Mouse (Mus musculus) stomach, postnatal 0 days (tissue): ENCODE results near the gene Acot2. TPM values are rescaled to one million over a fixed set of nuclear protein-coding genes. Genes with fewer than 3 reads are reported as not detected.
"Not testable (repeated sequence)": the region's sequence is repeated elsewhere in the genome, so short reads cannot be mapped to it uniquely, and the experiment has no call there.

Experiments used
- ATAC-seq: fragments of 200-750 bp; cut with Nextera tagmentation; 2 replicates; pipeline ENCODE4 v1.8.0; 2017; ENCODE audit not compliant: low FRiP score, low TSS enrichment
- DNase-seq: peaks from one replicate; pipeline ENCODE4 v3.0.0-alpha.2; 2016; ENCODE audit warnings: low spot score
- H3K27ac ChIP-seq: fragments of 300-500 bp; sonication (generic); replicated peaks from 2 replicates; pipeline ENCODE4 v1.5.1; 2014; ENCODE audit warnings: mild to moderate bottlenecking, control low read depth
- H3K27me3 ChIP-seq: fragments of 300-500 bp; sonication (generic); 2 replicates; pipeline ENCODE4 v1.6.1; 2014; ENCODE audit warnings: low read length; ENCODE audit not compliant: control insufficient read depth, insufficient read depth
- H3K36me3 ChIP-seq: fragments of 300-500 bp; sonication (generic); 2 replicates; pipeline ENCODE4 v1.6.1; 2014; ENCODE audit warnings: low read length, mixed read lengths; ENCODE audit not compliant: control insufficient read depth, insufficient read depth
- H3K4me1 ChIP-seq: fragments of 300-500 bp; sonication (generic); replicated peaks from 2 replicates; pipeline ENCODE4 v1.6.1; 2014; ENCODE audit warnings: antibody characterized with exemption; ENCODE audit not compliant: control insufficient read depth, insufficient read depth
- H3K4me2 ChIP-seq: fragments of 300-500 bp; sonication (generic); replicated peaks from 2 replicates; pipeline ENCODE4 v1.6.1; 2014; ENCODE audit warnings: low read depth, mild to moderate bottlenecking, control low read depth, moderate library complexity
- H3K4me3 ChIP-seq: fragments of 300-500 bp; sonication (generic); 2 replicates; pipeline ENCODE4 v1.5.1; 2014; ENCODE audit warnings: low read depth, low read length, control low read depth
- H3K9ac ChIP-seq: fragments of 300-500 bp; sonication (generic); 2 replicates; pipeline ENCODE4 v1.6.1; 2014; ENCODE audit warnings: mild to moderate bottlenecking, low read length, control low read depth, mixed read lengths
- H3K9me3 ChIP-seq: fragments of 300-500 bp; sonication (generic); 2 replicates; pipeline ENCODE4 v1.6.1; 2016; ENCODE audit warnings: low read length; ENCODE audit not compliant: control insufficient read depth
- CTCF ChIP-seq: IDR thresholded peaks from 2 replicates; pipeline ENCODE4 v1.5.1; 2016; ENCODE audit warnings: antibody characterized with exemption, low read depth, mild to moderate bottlenecking, moderate library complexity
- EP300 ChIP-seq: optimal IDR thresholded peaks from 2 replicates; pipeline ENCODE3; 2016; ENCODE audit warnings: antibody characterized with exemption
- WGBS: fragments of 180-500 bp; shearing (Covaris S2); extraction: QIAGEN DNeasy Blood & Tissue Kit; methylation state at CpG from one replicate; pipeline ENCODE4 v1.1.7; 2014; 5-methylcytosine and 5-hydroxymethylcytosine counted together
- polyA plus RNA-seq: library from polyadenylated mRNA; unstranded; fragments of >200 nt; fragmentation: Nextera tagmentation; extraction: Ambion mirVana; gene quantifications from 2 replicates; pipeline ENCODE4 v1.2.1, GENCODE M21; 2015

Gene Acot2
- polyA plus RNA-seq, 1 experiment from 2014 or later = 45.6 TPM

DNA sequence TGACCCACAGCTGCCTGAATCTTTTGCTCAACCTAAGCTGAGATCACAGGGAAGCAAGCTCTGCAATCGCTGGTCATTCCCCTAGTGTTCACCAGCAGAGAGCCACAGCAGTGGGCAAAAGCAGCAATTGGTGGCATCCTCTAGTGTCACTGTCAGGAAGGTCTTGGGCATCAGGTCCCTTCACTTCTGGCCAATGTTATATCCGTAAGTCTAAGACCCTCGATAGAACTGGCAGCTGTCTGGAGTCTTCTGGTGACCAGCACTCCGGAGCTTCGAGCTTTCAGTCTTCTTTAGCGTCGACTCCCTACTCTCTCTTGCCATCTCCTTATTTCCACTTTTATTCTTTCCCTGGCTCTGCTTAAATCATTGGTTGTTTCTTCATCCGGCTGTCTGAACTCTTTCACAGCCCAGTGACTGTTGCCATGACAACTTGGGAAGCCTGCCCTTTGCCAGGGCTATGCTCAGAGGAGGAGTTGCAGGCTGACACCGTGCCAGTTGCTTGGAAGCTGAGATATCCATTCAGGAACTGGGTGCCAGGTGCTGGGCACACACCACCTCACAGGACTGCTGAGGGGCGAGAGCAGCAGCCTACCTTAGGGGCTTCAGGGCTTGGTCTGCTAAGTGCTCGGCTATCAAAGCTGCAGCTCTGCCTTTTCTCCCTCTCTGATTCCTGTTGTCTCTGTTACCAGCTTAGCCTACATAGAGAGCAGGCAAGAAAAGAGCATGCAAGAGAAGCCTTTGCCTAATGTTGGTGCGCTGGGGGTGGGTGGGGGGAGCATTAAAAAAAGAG, 23.8 kb downstream of the Acot2 start:
- no peak overlapping the region for H3K9ac ChIP-seq
- WGBS = 51% methylated on average over 12 of the region's 12 CpGs
- no peaks in the 10 kb centered on the region for H3K36me3 ChIP-seq
- H3K4me1 ChIP-seq = no peaks in the 10 kb centered on the region; the same call in 1 of the 2 replicates
- DNase-seq = peak; percentile 69
- no peaks in the 10 kb centered on the region for H3K27me3 ChIP-seq
- H3K4me2 ChIP-seq = peak overlapping the region; percentile 40
- no peak for TF ChIP-seq CTCF
- no peak for TF ChIP-seq EP300
- H3K27ac ChIP-seq = no peak overlapping the region
- peak overlapping the region; percentile 12 for H3K4me3 ChIP-seq
- ATAC-seq = no peak
- no peaks in the 10 kb centered on the region for H3K9me3 ChIP-seq

DNA sequence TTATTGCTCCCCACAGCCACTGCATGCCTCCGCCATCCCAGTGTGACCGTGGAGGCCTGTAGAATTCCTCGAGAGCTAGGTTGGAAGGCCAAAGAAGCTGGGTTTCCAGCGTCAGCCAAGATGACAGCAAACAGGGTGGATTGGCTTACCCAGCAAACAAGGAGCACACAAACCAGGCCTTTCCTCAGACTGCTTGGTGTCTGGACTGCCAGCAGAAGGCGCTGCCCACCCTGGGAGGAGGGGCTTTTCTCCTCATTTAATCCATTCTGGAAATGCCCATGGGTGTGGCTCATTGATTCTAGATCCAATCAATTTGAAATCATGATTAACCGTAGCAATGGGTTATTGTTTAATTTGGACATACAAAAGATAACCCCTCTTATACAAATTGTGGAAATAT, 25.5 kb downstream of the Acot2 start:
- Histone ChIP-seq H3K4me2 (no peak overlapping the region), H3K4me3 (no peak overlapping the region), H3K27me3 (no peaks in the 10 kb centered on the region), H3K27ac (no peak overlapping the region), H3K9ac (no peak overlapping the region), H3K9me3 (no peaks in the 10 kb centered on the region), H3K36me3 (no peaks in the 10 kb centered on the region), H3K4me1 (no peaks in the 10 kb centered on the region; the same call in 1 of the 2 replicates)
- no peak for ATAC-seq
- TF ChIP-seq EP300 (no peak), CTCF (peak; percentile 60)
- WGBS = 61% methylated on average over 6 of the region's 6 CpGs
- DNase-seq = no peak

DNA sequence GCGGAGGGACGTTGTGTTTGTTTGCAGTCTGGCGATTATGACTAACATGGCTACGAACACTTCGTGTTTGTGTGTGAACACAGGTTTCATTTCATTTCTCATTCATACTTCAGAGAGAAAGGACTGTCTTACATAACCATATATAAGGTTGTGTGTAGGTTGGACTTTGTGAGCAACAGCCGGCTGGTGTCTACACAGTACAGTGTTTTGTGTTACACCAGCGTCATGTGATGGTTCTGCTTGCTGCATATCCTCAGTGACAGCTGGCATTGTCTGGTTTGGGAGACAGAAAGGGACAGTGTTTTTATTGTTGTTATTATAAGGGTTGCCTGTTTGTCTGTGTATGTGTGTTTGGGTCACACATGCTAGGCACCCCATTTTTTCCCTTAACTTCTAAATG, 26.0 kb downstream of the Acot2 start:
- no peaks in the 10 kb centered on the region; the same call in 1 of the 2 replicates for H3K4me1 ChIP-seq
- no peak for ATAC-seq
- H3K9ac ChIP-seq = no peak overlapping the region
- H3K4me2 ChIP-seq = no peak overlapping the region
- DNase-seq = no peak
- no peak for TF ChIP-seq CTCF
- TF ChIP-seq EP300 = no peak
- 87% methylated on average over 7 of the region's 7 CpGs for WGBS
- H3K27me3 ChIP-seq = no peaks in the 10 kb centered on the region
- H3K4me3 ChIP-seq = no peak overlapping the region
- no peaks in the 10 kb centered on the region for H3K9me3 ChIP-seq
- H3K36me3 ChIP-seq = no peaks in the 10 kb centered on the region
- no peak overlapping the region for H3K27ac ChIP-seq

DNA sequence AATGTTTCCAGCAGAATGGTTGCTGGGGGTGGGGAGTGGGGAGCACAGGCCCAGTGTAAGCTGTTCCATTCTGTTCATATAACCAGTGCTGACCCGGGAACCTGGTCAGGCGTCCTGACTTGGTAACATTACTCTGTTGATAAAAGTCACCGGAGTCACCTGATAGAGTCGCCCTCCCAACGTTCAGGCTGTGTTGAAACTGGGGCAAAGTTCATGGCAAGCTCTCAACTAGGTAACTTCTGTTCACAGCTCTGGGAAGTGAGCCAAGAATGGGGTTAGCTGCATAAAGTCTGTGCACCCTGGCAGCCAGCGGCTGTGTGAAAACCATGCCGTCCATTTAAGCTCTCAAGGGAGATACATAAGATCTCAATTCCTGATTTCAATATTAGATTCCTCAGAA, 32.9 kb downstream of the Acot2 start:
- peak; percentile 88 for ATAC-seq
- DNase-seq = peak; percentile 88
- H3K4me3 ChIP-seq, H3K4me2 ChIP-seq, H3K4me1 ChIP-seq, H3K27me3 ChIP-seq, H3K9me3 ChIP-seq, H3K9ac ChIP-seq, H3K36me3 ChIP-seq, H3K27ac ChIP-seq: not testable (repeated sequence)
- WGBS = 16% methylated on average over 7 of the region's 7 CpGs

DNA sequence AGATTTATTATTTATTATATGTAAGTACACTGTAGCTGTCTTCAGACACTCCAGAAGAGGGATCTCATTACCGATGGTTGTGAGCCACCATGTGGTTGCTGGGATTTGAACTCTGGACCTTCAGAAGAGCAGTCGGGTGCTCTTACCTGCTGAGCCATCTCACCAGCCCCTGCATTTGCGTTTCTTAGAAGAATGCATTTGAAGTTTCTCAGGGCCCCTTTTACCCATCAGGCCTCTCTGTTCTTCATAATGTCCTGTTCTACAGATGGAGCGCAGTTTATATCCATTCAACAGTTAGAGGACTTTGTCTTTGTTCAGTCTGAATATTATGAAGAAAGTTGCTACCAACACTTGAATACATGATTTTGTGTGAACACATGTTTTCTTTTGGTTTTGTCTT, 34.6 kb downstream of the Acot2 start:
- 89% methylated on average over 4 of the region's 4 CpGs for WGBS
- not testable (repeated sequence) for DNase-seq, H3K36me3 ChIP-seq, H3K4me3 ChIP-seq, ATAC-seq, H3K9ac ChIP-seq, H3K4me1 ChIP-seq, H3K27ac ChIP-seq, H3K27me3 ChIP-seq, H3K4me2 ChIP-seq, H3K9me3 ChIP-seq

DNA sequence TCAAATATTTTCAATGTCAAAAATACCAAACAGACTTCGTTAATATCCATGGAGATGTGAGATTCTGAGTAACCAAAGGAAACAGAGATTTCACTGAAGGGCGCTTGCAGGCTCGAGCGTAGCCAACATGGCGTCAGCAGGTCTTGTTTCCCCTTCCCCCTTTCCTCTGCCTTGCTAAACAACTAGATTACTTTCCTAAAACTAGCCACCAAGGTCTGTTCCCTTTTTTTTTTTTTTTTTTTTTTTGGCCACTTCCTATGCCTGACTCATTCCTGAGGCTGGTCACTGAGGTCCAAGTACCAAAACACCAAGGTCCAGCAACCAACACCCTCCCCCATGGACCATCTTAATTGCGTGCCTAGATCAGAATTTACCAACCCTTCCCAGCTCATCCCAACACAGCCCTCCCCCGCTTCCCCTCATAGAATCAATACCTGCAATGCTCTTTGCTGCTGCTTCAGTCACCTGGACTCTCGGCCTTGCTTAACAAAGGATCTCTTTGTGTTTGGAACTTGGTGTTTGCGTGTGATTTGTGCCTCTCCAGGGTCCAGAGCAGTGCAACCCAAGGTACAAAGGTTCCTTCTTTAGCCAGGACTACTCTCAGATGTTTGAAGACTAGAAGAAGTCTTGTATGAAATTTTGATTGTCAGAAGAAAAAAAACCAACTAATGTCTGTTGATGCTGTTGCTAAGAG, 35.5 kb downstream of the Acot2 start:
- TF ChIP-seq CTCF (no peak), EP300 (no peak)
- Histone ChIP-seq H3K9ac (no peak overlapping the region), H3K27me3 (no peaks in the 10 kb centered on the region), H3K36me3 (no peaks in the 10 kb centered on the region), H3K27ac (no peak overlapping the region), H3K4me1 (no peaks in the 10 kb centered on the region), H3K4me3 (no peak overlapping the region), H3K4me2 (no peak overlapping the region), H3K9me3 (no peaks in the 10 kb centered on the region)
- WGBS = 72% methylated on average over 9 of the region's 9 CpGs
- peak; percentile 56 for DNase-seq
- peak; percentile 62 for ATAC-seq
